Mouse (Mus musculus) stomach, embryonic 14.5 days (tissue): ENCODE measurements around the gene Mtmr11. TPM values are rescaled to one million over a fixed set of nuclear protein-coding genes. Genes with fewer than 3 reads are reported as not detected.

Source experiments
- ATAC-seq: fragments of 200-750 bp; cut with Nextera tagmentation; 2 replicates; pipeline ENCODE4 v1.8.0; 2017; ENCODE audit warnings: low read depth, moderate TSS enrichment; ENCODE audit not compliant: insufficient number of reproducible peaks, insufficient read depth, low FRiP score
- H3K27ac ChIP-seq: fragments of 300-500 bp; sonication (generic); 2 replicates; pipeline ENCODE4 v1.5.1; 2014; ENCODE audit warnings: mild to moderate bottlenecking, low read length, moderate library complexity, mixed read lengths
- H3K27me3 ChIP-seq: fragments of 300-500 bp; sonication (generic); 2 replicates; pipeline ENCODE4 v1.6.1; 2014; ENCODE audit warnings: low read length, control low read depth, mixed read lengths; ENCODE audit not compliant: control insufficient read depth, insufficient read depth
- H3K36me3 ChIP-seq: fragments of 300-500 bp; sonication (generic); 2 replicates; pipeline ENCODE4 v1.6.1; 2014; ENCODE audit warnings: mild to moderate bottlenecking, control low read depth, low read length, moderate library complexity, mixed read lengths; ENCODE audit not compliant: control insufficient read depth, insufficient read depth
- H3K4me1 ChIP-seq: fragments of 300-500 bp; sonication (generic); 2 replicates; pipeline ENCODE4 v1.6.1; 2014; ENCODE audit warnings: low read length, control low read depth, mixed read lengths; ENCODE audit not compliant: control insufficient read depth, insufficient read depth
- H3K4me2 ChIP-seq: fragments of 300-500 bp; sonication (generic); replicated peaks from 2 replicates; pipeline ENCODE4 v1.6.1; 2014; ENCODE audit warnings: low read depth, low read length, control low read depth
- H3K4me3 ChIP-seq: fragments of 300-500 bp; sonication (generic); 2 replicates; pipeline ENCODE4 v1.5.1; 2014; ENCODE audit warnings: low read depth, low read length, control low read depth
- H3K9ac ChIP-seq: fragments of 300-500 bp; sonication (generic); replicated peaks from 2 replicates; pipeline ENCODE4 v1.6.1; 2014; ENCODE audit warnings: low read depth, mild to moderate bottlenecking, control low read depth, low read length, moderate library complexity, mixed read lengths
- H3K9me3 ChIP-seq: fragments of 300-500 bp; sonication (generic); 2 replicates; pipeline ENCODE4 v1.6.1; 2016; ENCODE audit warnings: low read depth, low read length, control low read depth; ENCODE audit not compliant: control insufficient read depth
- WGBS: fragments of 180-500 bp; shearing (Covaris S2); extraction: QIAGEN DNeasy Blood & Tissue Kit; methylation state at CpG from one replicate; pipeline ENCODE4 v1.1.7; 2014; 5-methylcytosine and 5-hydroxymethylcytosine counted together
- polyA plus RNA-seq: library from polyadenylated mRNA; unstranded; fragments of >200 nt; fragmentation: Nextera tagmentation; extraction: Ambion mirVana; gene quantifications from 2 replicates; pipeline ENCODE4 v1.2.1, GENCODE M21; 2014

Mtmr11 gene
- polyA plus RNA-seq, 1 experiment from 2014 or later, result 24.6 TPM

DNA sequence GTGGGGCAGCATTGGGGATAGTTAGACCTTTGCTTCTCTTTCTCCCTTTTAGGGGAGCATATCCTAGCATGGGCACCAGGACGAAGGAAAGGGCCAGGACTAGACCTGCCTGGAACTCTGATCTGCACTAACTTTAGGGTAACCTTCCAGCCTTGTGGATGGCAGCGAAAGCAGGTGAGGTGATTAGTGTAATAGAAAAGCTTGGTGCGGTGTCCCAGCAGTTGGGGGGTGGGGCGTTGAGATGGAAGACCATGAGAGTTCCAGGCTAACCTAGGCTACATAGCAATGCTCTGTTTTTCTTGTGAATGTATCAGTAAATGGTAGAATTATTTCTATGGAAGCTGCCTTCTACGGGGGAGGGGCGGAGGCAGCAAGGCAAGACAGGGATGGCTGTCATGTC is 1.2 kb downstream of the Mtmr11 start:
- Histone ChIP-seq H3K9me3 (no peaks in the 10 kb centered on the region), H3K4me2 (peak overlapping the region; percentile 92), H3K27ac (no peak overlapping the region; the same call in 1 of the 2 replicates), H3K4me1 (peaks cover 21% of the 10 kb centered on the region), H3K9ac (no peak overlapping the region), H3K27me3 (no peaks in the 10 kb centered on the region), H3K4me3 (peak overlapping the region; percentile 49; the same call in 1 of the 2 replicates), H3K36me3 (no peaks in the 10 kb centered on the region; the same call in 1 of the 2 replicates)
- 95% methylated on average over 6 of the region's 6 CpGs for WGBS
- no peak for ATAC-seq

DNA sequence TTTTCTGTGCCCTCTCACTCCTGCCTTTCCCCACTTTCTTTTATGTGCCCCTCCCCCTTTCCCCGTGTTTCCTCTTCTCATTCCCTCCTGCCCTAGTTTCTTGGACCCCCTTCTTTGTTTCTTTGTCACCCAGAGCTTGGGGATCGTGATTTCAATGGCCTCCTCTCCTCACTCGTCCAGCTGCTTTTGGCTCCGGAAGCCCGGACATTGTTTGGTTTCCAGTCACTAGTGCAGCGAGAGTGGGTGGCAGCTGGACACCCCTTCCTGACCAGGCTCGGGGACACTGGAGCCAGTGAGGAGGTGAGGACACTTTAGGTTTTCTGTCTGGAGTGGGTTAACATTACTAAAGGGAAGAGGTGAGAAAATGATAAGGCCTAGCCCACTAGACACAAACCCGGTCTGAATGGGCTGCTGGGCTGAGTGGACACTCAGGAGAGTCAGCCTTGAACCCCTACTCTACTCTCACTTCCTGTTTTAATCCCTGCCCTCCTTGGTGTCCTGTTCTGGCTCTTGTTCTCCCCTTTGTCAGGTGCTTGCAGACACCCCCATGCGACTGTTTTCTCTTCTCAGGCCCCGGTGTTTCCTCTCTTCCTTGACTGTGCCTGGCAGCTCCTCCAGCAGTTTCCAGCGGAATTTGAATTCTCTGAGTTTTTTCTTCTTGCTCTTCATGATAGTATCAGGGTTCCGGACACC is 6.8 kb downstream of the Mtmr11 start:
- WGBS, result 72% methylated on average over 12 of the region's 12 CpGs
- ATAC-seq, result no peak
- H3K9me3 ChIP-seq, result no peaks in the 10 kb centered on the region
- H3K27me3 ChIP-seq, result no peaks in the 10 kb centered on the region
- no peak overlapping the region for H3K4me3 ChIP-seq
- no peak overlapping the region for H3K4me2 ChIP-seq
- peaks cover 3% of the 10 kb centered on the region; the same call in 1 of the 2 replicates for H3K36me3 ChIP-seq
- H3K27ac ChIP-seq, result no peak overlapping the region
- H3K9ac ChIP-seq, result no peak overlapping the region
- H3K4me1 ChIP-seq, result peaks cover 7% of the 10 kb centered on the region; the same call in 1 of the 2 replicates

DNA sequence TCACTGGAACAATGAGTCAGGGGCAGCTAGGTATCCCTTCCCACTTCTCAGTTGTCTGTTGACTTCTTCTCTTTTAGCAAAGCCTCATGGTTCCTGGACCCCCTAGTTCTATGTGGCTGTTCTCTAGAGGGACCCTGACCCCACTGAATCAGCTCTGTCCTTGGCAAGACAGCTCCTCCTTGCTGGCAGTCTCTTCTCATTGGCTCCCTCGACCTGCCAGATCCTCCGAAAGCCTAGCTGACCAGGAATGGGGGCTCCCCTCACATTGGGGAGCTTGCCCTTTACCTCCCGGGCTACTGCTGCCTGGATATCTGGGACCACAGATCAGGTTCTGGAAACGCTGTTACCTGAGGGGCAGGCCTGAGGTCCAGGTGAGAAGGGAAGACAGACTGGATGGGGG is 8.5 kb downstream of the Mtmr11 start:
- H3K4me1 ChIP-seq, result peaks cover 10% of the 10 kb centered on the region; the same call in 1 of the 2 replicates
- H3K27ac ChIP-seq, result no peak overlapping the region
- WGBS, result 90% methylated on average over 4 of the region's 4 CpGs
- peaks cover 15% of the 10 kb centered on the region for H3K36me3 ChIP-seq
- H3K27me3 ChIP-seq, result no peaks in the 10 kb centered on the region
- H3K9ac ChIP-seq, result no peak overlapping the region
- no peak overlapping the region for H3K4me2 ChIP-seq
- H3K9me3 ChIP-seq, result no peaks in the 10 kb centered on the region
- ATAC-seq, result no peak
- no peak overlapping the region for H3K4me3 ChIP-seq

DNA sequence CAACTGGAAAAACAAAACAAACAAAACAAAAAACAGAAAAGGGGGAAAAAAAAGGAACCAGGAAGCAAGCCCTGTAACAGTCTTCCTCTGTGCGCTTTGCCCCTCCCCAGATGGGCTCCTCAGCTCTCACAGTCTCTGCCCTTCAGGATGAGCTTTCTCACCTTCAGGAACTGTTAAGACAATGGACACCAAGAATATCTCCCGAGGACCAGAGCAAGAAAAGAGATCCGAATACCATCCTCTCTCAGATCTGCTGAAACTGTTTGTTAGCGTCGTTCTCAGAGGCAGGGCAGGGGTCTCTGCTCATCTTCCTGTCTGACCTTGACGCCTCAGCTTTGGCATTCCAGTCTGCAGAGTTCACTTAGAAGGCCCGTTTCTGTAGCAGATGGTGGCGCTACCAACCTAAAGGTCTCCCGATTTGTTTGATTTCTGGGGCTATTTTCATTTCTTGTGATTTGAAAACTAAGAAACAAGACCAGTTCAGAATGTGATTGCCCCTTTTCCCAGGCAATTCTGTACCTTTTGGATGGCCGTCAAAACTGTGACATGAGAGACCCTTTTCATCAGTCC is 9.3 kb downstream of the Mtmr11 start:
- peak overlapping the region; percentile 98 for H3K4me3 ChIP-seq
- H3K27ac ChIP-seq, result peak overlapping the region; percentile 99; the same call in 1 of the 2 replicates
- H3K36me3 ChIP-seq, result peaks cover 20% of the 10 kb centered on the region
- no peak for ATAC-seq
- no peaks in the 10 kb centered on the region for H3K27me3 ChIP-seq
- H3K4me2 ChIP-seq, result peak overlapping the region; percentile 73
- peak overlapping the region; percentile 79; the same call in 1 of the 2 replicates for H3K9ac ChIP-seq
- no peaks in the 10 kb centered on the region for H3K9me3 ChIP-seq
- WGBS, result 61% methylated on average over 10 of the region's 10 CpGs
- peaks cover 10% of the 10 kb centered on the region; the same call in 1 of the 2 replicates for H3K4me1 ChIP-seq

DNA sequence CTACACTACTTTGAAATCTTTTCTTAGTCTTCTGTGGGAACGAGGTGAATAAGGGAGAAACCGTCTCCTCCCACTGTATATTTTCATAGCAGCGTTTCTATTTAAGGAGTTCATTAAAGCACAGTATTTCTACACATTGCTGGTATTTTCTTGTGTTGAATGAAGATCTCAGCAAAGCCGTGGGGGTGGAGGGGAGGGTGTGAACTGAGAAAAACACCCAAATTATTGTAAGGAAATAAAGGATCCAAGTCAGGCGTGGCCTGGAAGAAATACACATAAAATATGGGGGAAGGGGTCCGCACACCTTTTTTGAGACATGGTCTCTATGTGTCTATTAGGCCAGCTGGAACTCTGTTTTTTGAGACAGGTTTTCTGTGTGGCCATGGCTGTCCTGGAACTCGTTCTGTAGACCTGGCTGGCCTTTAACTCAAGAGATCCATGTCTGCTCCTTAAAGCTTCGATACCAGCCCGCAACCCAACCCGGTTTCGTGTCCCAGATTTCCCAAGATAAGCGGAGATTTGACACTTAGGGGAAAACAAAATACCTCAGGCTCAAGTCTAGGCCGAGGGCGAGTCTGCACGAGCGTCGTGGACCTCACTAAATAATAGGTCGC is 9.9 kb downstream of the Mtmr11 start:
- peak; percentile 16; the same call in 1 of the 2 replicates for ATAC-seq
- H3K4me2 ChIP-seq, result peak overlapping the region; percentile 73
- H3K36me3 ChIP-seq, result peaks cover 22% of the 10 kb centered on the region
- peak overlapping the region; percentile 98 for H3K4me3 ChIP-seq
- H3K27ac ChIP-seq, result peak overlapping the region; percentile 99
- no peaks in the 10 kb centered on the region for H3K9me3 ChIP-seq
- H3K27me3 ChIP-seq, result no peaks in the 10 kb centered on the region
- peaks cover 10% of the 10 kb centered on the region; the same call in 1 of the 2 replicates for H3K4me1 ChIP-seq
- peak overlapping the region; percentile 79 for H3K9ac ChIP-seq
- WGBS, result 14% methylated on average over 18 of the region's 18 CpGs

DNA sequence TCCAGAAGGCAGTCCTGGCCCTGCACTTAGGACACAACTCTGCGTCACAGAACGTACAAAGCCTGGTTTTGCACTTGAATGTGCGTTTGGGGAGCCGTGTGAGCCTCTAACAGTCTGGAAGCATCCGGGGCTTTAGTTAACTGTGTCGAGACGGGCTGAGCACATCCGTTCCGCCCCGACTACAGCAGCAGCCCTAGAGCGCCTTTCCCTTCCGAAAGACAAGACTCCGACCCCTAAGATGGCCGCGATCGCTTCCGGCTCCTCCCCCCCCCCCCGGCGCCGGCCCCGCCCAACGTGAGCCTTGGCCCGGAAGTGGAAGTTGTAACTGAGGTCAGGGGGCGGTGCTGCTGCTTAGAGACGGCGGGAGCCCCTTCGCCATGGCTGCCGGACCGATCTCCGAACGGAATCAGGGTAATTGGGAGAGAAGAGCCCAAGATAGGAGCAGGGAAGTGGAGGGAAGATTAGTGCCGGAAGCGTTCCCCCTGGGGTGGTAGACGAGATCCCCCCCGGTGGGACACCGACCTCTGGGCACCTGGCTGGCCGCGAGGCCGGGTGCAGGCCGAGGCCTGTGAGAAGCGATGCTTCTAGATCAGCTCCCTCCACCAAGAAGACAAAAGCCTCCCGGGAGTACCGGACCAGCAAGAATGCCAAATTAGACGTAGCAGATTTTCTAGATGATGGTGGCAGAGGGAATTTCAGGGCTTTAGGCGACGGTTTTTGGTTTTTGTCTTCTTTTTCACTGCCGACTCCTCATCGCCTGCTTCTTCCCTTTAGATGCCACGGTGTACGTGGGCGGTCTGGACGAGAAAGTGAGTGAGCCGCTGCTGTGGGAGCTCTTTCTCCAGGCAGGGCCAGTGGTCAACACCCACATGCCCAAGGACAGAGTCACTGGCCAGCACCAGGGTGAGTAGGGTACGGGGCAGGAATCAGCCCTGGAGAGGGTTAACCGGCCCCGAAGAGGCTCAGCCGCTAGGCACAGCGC is 10.7 kb downstream of the Mtmr11 start, which contains the start of gene Sf3b4:
Gene Sf3b4 (plus strand): TSS at position 136 of the 982 bp plus-strand sequence.
- Histone ChIP-seq H3K9ac (peak within 1 kb of the TSS; percentile 79), H3K4me1 (peaks cover 10% of the 10 kb centered on the region; the same call in 1 of the 2 replicates), H3K4me2 (peak within 1 kb of the TSS; percentile 94), H3K4me3 (peak within 1 kb of the TSS; percentile 98), H3K27me3 (no peaks in the 10 kb centered on the region), H3K9me3 (no peaks in the 10 kb centered on the region), H3K27ac (peak within 1 kb of the TSS; percentile 99), H3K36me3 (peaks cover 25% of the 10 kb centered on the region)
- under 1% methylated on average over 58 of the region's 58 CpGs for WGBS
- ATAC-seq, result peak; percentile 92

DNA sequence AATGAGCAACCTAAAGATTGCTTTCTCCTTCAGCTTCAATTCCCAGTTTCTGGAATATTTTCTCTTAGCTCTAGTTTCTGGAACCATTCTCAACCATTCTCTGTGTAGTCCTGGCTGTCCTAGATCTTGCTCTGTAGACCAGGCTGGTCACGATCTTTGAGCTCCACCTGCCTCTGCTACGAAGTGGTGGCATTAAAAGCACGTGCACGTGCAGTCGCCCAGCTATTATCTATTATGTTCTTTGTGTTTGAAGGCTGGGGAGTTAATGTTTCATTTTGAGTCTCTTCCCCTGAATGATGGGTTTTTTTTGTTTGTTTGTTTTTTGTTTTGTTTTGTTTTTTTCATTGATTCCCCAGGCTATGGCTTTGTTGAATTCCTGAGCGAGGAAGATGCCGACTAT is 11.4 kb downstream of the Mtmr11 start:
- peak overlapping the region; percentile 98 for H3K4me3 ChIP-seq
- no peak for ATAC-seq
- peak overlapping the region; percentile 94 for H3K4me2 ChIP-seq
- no peaks in the 10 kb centered on the region for H3K9me3 ChIP-seq
- no peak overlapping the region for H3K27ac ChIP-seq
- 36% methylated on average over 7 of the region's 7 CpGs for WGBS
- H3K27me3 ChIP-seq, result no peaks in the 10 kb centered on the region
- H3K9ac ChIP-seq, result peak overlapping the region; percentile 79
- peaks cover 10% of the 10 kb centered on the region; the same call in 1 of the 2 replicates for H3K4me1 ChIP-seq
- H3K36me3 ChIP-seq, result peaks cover 32% of the 10 kb centered on the region
